11 mouse cellular contexts compared by ENCODE assay signal in genomic region chr10:94574451-94575333, GRCm38 (mm10).
A peak's percentile ranks its signal among the peaks of the same experiment; 100 is the strongest.
DNase-seq lines count a peak whose midpoint lies in the region; ATAC-seq and TF ChIP-seq lines count a peak whose summit lies in the region.
"Had no signal": no experiment of that assay in that cellular context is flagged by ENCODE, and none has a peak within 500 bp of the region (broad histone marks: within the 10 kb centered on the region; RNA-seq: fewer than 3 reads in every experiment).

No protein-coding gene starts in this region.

- H3K27ac ChIP-seq in heart, embryonic 15.5 days, result peak overlapping the region; percentile 17
- H3K27ac ChIP-seq in liver, postnatal 0 days (ENCODE audit: low read depth), result peak overlapping the region; percentile 96
- no peak overlapping the region for H3K27ac ChIP-seq in forebrain, embryonic 16.5 days (ENCODE audit: low read length)
- H3K27ac ChIP-seq: midbrain, embryonic 12.5 days had no signal

- H3K9me3 ChIP-seq in heart, embryonic 15.5 days (replicated peaks), result no peaks in the 10 kb centered on the region
- H3K9me3 ChIP-seq in liver, postnatal 0 days (ENCODE audit: low read length), result no peaks in the 10 kb centered on the region
- H3K9me3 ChIP-seq in forebrain, embryonic 16.5 days (ENCODE audit: control insufficient read depth, low read length), result no peaks in the 10 kb centered on the region
- H3K9me3 ChIP-seq: midbrain, embryonic 12.5 days had no signal

- DNase-seq in NIH3T3 (ENCODE audit: low read depth), result peak; percentile 67
- DNase-seq in adrenal gland, adult 8-10 months, result peak; percentile 44
- peak; percentile 80 for DNase-seq in liver, postnatal 0 days
- DNase-seq in frontal cortex, adult 2 months (ENCODE audit: extremely low spot score in 1 of 2, low spot score in 1 of 2), result no peak
- DNase-seq in left cerebral cortex, adult 9 months (ENCODE audit: low spot score in 2 of 2), result no peak
- DNase-seq: retina, postnatal 1 day had no signal

- TF ChIP-seq CTCF in liver, postnatal 0 days (IDR thresholded peaks at IDR 0.05; ENCODE audit: low read depth), result no peak

- TF ChIP-seq EP300 in liver, postnatal 0 days (IDR thresholded peaks at IDR 0.05; ENCODE audit: low read depth), result peak; percentile 75

- 72% methylated on average over 13 of the region's 13 CpGs for WGBS in heart, embryonic 15.5 days
- 57% methylated on average over 13 of the region's 13 CpGs for WGBS in liver, postnatal 0 days (ENCODE audit: insufficient replicate concordance)
- WGBS in forebrain, embryonic 16.5 days, result 89% methylated on average over 13 of the region's 13 CpGs

- H3K4me1 ChIP-seq in heart, embryonic 15.5 days (replicated peaks), result peaks cover 36% of the 10 kb centered on the region
- peaks cover 31% of the 10 kb centered on the region for H3K4me1 ChIP-seq in liver, postnatal 0 days (ENCODE audit: insufficient read depth)
- H3K4me1 ChIP-seq in forebrain, embryonic 16.5 days (replicated peaks; ENCODE audit: control insufficient read depth, insufficient read depth, low read length), result no peaks in the 10 kb centered on the region

- ATAC-seq in heart, embryonic 15.5 days (replicated peaks; ENCODE audit: insufficient number of reproducible peaks, insufficient read depth, low FRiP score, low read depth), result no peak
- ATAC-seq in liver, postnatal 0 days, result peak; percentile 86
- no peak for ATAC-seq in megakaryocyte, adult 5-6 weeks (ENCODE audit: poor library complexity, severe bottlenecking)
- ATAC-seq in forebrain, embryonic 16.5 days, result no peak
- ATAC-seq: Patski had no signal

- H3K9ac ChIP-seq in heart, embryonic 15.5 days, result no peak overlapping the region
- peak overlapping the region; percentile 44 for H3K9ac ChIP-seq in liver, postnatal 0 days (replicated peaks)
- H3K9ac ChIP-seq in forebrain, embryonic 16.5 days (replicated peaks; ENCODE audit: low read depth, low read length), result no peak overlapping the region
- H3K9ac ChIP-seq: midbrain, embryonic 12.5 days had no signal

- no peak overlapping the region for H3K4me3 ChIP-seq in heart, embryonic 15.5 days
- no peak overlapping the region for H3K4me3 ChIP-seq in liver, postnatal 0 days (ENCODE audit: low read depth, low read length)
- H3K4me3 ChIP-seq in forebrain, embryonic 16.5 days (replicated peaks; ENCODE audit: low read length), result no peak overlapping the region
- H3K4me3 ChIP-seq: midbrain, embryonic 12.5 days had no signal

- no peak overlapping the region for H3K4me2 ChIP-seq in heart, embryonic 15.5 days
- H3K4me2 ChIP-seq in liver, postnatal 0 days (ENCODE audit: low read depth, low read length), result peak overlapping the region; percentile 48; the same call in 1 of the 2 replicates
- no peak overlapping the region for H3K4me2 ChIP-seq in forebrain, embryonic 16.5 days (ENCODE audit: low read length)
- H3K4me2 ChIP-seq: midbrain, embryonic 12.5 days had no signal

- H3K36me3 ChIP-seq in heart, embryonic 15.5 days, result no peaks in the 10 kb centered on the region
- H3K36me3 ChIP-seq in liver, postnatal 0 days (replicated peaks; ENCODE audit: insufficient read depth, low read length), result 0 out of 2 replicates have a peak, but pooled peaks cover 6% of the 10 kb centered on the region
- no peaks in the 10 kb centered on the region for H3K36me3 ChIP-seq in forebrain, embryonic 16.5 days (ENCODE audit: control insufficient read depth, insufficient read depth)
- H3K36me3 ChIP-seq: midbrain, embryonic 12.5 days had no signal

- H3K27me3 ChIP-seq in heart, embryonic 15.5 days, result no peaks in the 10 kb centered on the region
- no peaks in the 10 kb centered on the region for H3K27me3 ChIP-seq in liver, postnatal 0 days (ENCODE audit: insufficient read depth, low read length)
- no peaks in the 10 kb centered on the region for H3K27me3 ChIP-seq in forebrain, embryonic 16.5 days (replicated peaks; ENCODE audit: control insufficient read depth, insufficient read depth, low read length)
- H3K27me3 ChIP-seq: midbrain, embryonic 12.5 days; Patski had no signal

Comparison
In these comparisons a context has a peak if more than half of its experiments do, and no peak if none do; other contexts are left out.
1. DNase-seq: peak in NIH3T3 (single experiment), adrenal gland, adult 8-10 months (single experiment) and liver, postnatal 0 days (single experiment); none in frontal cortex, adult 2 months (0 of 2) and left cerebral cortex, adult 9 months (0 of 2).